Mouse (Mus musculus): ENCODE measurements around the gene Gm20835.
"Not testable (repeated sequence)": the region's sequence is repeated elsewhere in the genome, so short reads cannot be mapped to it uniquely, and the experiment has no call there.

DNA sequence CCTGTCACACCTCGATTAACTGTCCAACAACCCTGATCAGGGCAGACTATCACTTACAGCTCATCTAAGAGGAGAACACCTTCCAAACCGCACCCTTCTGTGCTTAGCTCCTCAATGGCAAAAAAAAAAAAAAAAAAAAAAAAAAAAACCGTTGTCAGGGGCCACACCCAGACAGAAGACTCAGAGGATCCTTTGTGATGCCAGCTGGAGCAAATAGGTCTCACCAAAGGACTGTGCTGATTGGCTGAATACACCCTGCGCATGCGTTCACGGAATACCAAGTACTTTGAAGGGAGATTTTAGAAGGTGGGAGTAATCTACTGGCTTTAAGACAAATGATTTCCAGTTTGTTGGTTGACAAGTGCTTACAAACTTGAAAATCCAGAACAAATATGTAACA, at the start of gene Gm20835:
- not testable (repeated sequence) for TF ChIP-seq CTCF (IDR thresholded peaks at IDR 0.05; ENCODE audit: borderline replicate concordance, insufficient read depth, low read depth, low read length); POLR2A (IDR thresholded peaks at IDR 0.05; ENCODE audit: borderline replicate concordance, insufficient read depth, low read length)

Data from cerebellum, adult 2 months (tissue).